Mouse (Mus musculus) kidney, postnatal 0 days (tissue): ENCODE measurements around the gene A430005L14Rik. TPM values are rescaled to one million over a fixed set of nuclear protein-coding genes. Genes with fewer than 3 reads are reported as not detected.
A peak's percentile ranks its signal among the peaks of the same experiment; 100 is the strongest.

Source experiments
- ATAC-seq: fragments of 200-750 bp; cut with Nextera tagmentation; replicated peaks from 2 replicates; pipeline ENCODE4 v1.8.0; 2017; ENCODE audit warnings: low read depth, moderate number of reproducible peaks, moderate TSS enrichment, moderate library complexity; ENCODE audit not compliant: low FRiP score
- DNase-seq: peaks from one replicate; pipeline ENCODE4 v3.0.0-alpha.2; 2016; ENCODE audit warnings: low spot score
- H3K27ac ChIP-seq: fragments of 300-500 bp; sonication (generic); 2 replicates; pipeline ENCODE4 v1.5.1; 2014; ENCODE audit warnings: mild to moderate bottlenecking
- H3K27me3 ChIP-seq: fragments of 300-500 bp; sonication (generic); 2 replicates; pipeline ENCODE4 v1.6.1; 2014; ENCODE audit warnings: low read length, mixed read lengths; ENCODE audit not compliant: insufficient read depth
- H3K36me3 ChIP-seq: fragments of 300-500 bp; sonication (generic); 2 replicates; pipeline ENCODE4 v1.6.1; 2014; ENCODE audit warnings: low read length, mixed read lengths; ENCODE audit not compliant: insufficient read depth
- H3K4me1 ChIP-seq: fragments of 300-500 bp; sonication (generic); replicated peaks from 2 replicates; pipeline ENCODE4 v1.6.1; 2014; ENCODE audit warnings: antibody characterized with exemption, low read length, mixed read lengths; ENCODE audit not compliant: insufficient read depth
- H3K4me2 ChIP-seq: fragments of 300-500 bp; sonication (generic); 2 replicates; pipeline ENCODE4 v1.6.1; 2014; ENCODE audit warnings: mild to moderate bottlenecking, low read length, moderate library complexity, mixed read lengths
- H3K4me3 ChIP-seq: fragments of 300-500 bp; sonication (generic); replicated peaks from 2 replicates; pipeline ENCODE4 v1.5.1; 2014; ENCODE audit warnings: low read depth, low read length
- H3K9ac ChIP-seq: fragments of 300-500 bp; sonication (generic); 2 replicates; pipeline ENCODE4 v1.6.1; 2014; ENCODE audit warnings: low read depth, low read length
- H3K9me3 ChIP-seq: fragments of 300-500 bp; sonication (generic); replicated peaks from 2 replicates; pipeline ENCODE4 v1.6.1; 2016; ENCODE audit warnings: low read length, inconsistent platforms, mixed read lengths
- CTCF ChIP-seq: IDR thresholded peaks from 2 replicates; pipeline ENCODE4 v1.5.1; 2016; ENCODE audit warnings: antibody characterized with exemption, low read depth, mild to moderate bottlenecking, moderate library complexity
- WGBS: fragments of 180-500 bp; shearing (Covaris S2); extraction: QIAGEN DNeasy Blood & Tissue Kit; methylation state at CpG from one replicate; pipeline ENCODE4 v1.1.7; 2014; 5-methylcytosine and 5-hydroxymethylcytosine counted together
- polyA plus RNA-seq: library from polyadenylated mRNA; unstranded; fragments of >200 nt; fragmentation: Nextera tagmentation; extraction: Ambion mirVana; gene quantifications from 2 replicates; pipeline ENCODE4 v1.2.1, GENCODE M21; 2015

The A430005L14Rik gene
- polyA plus RNA-seq, 1 experiment from 2014 or later: 94.8 TPM

- 95% methylated on average over 2 of the region's 2 CpGs for WGBS
- H3K36me3 ChIP-seq: peaks cover 18% of the 10 kb centered on the region
- H3K9me3 ChIP-seq: no peaks in the 10 kb centered on the region
- H3K4me2 ChIP-seq: no peak overlapping the region
- no peak for ATAC-seq
- no peak for DNase-seq
- H3K27ac ChIP-seq: no peak overlapping the region
- no peak overlapping the region for H3K9ac ChIP-seq
- no peak overlapping the region for H3K4me3 ChIP-seq
- TF ChIP-seq CTCF: no peak
- H3K4me1 ChIP-seq: no peaks in the 10 kb centered on the region
- H3K27me3 ChIP-seq: no peaks in the 10 kb centered on the region
These were observed 10.5 kb downstream of the A430005L14Rik start for GRCm38 (mm10) chr4:153967556-153967955.

GRCm38 (mm10) chr4:153968063-153968462, 11.0 kb downstream of the A430005L14Rik start:
- Histone ChIP-seq H3K9me3 (no peaks in the 10 kb centered on the region), H3K4me3 (no peak overlapping the region), H3K4me1 (no peaks in the 10 kb centered on the region), H3K4me2 (no peak overlapping the region), H3K9ac (no peak overlapping the region), H3K27me3 (no peaks in the 10 kb centered on the region), H3K27ac (no peak overlapping the region), H3K36me3 (peaks cover 14% of the 10 kb centered on the region)
- DNase-seq (peak; percentile 14), ATAC-seq (no peak)
- TF ChIP-seq CTCF: peak; percentile 35; the same call in 1 of the 2 replicates
- WGBS: 49% methylated on average over 2 of the region's 2 CpGs

- TF ChIP-seq CTCF: no peak
- Histone ChIP-seq H3K27me3 (no peaks in the 10 kb centered on the region), H3K27ac (peak within 1 kb of the TSS; percentile 68), H3K9ac (peak within 1 kb of the TSS; percentile 88), H3K36me3 (peaks cover 13% of the 10 kb centered on the region), H3K4me2 (peak within 1 kb of the TSS; percentile 92), H3K4me1 (peaks cover 4% of the 10 kb centered on the region), H3K4me3 (peak within 1 kb of the TSS; percentile 94), H3K9me3 (no peaks in the 10 kb centered on the region)
- DNase-seq: peak; percentile 95
- 1% methylated on average over 68 of the region's 68 CpGs for WGBS
- peak; percentile 97 for ATAC-seq
These were observed 17.6 kb downstream of the A430005L14Rik start, which contains the start of the genes Dffb and Cep104 for GRCm38 (mm10) chr4:153974431-153975291. Gene Dffb, minus strand, starts transcription at chr4:153975126. Gene Cep104, plus strand, starts transcription at chr4:153975194.

- Histone ChIP-seq H3K4me3 (peak overlapping the region; percentile 94), H3K36me3 (peaks cover 18% of the 10 kb centered on the region), H3K4me2 (peak overlapping the region; percentile 92), H3K27ac (peak overlapping the region; percentile 68; the same call in 1 of the 2 replicates), H3K27me3 (no peaks in the 10 kb centered on the region), H3K9me3 (no peaks in the 10 kb centered on the region), H3K9ac (peak overlapping the region; percentile 88), H3K4me1 (peaks cover 4% of the 10 kb centered on the region)
- DNase-seq (peak; percentile 18), ATAC-seq (peak; percentile 45; the same call in 1 of the 2 replicates)
- no peak for TF ChIP-seq CTCF
- under 1% methylated on average over 30 of the region's 33 CpGs for WGBS
These were observed 18.2 kb downstream of the A430005L14Rik start for GRCm38 (mm10) chr4:153975292-153975662.

- no peak overlapping the region for H3K27ac ChIP-seq
- DNase-seq (peak; percentile 4), ATAC-seq (no peak)
- H3K4me2 ChIP-seq: peak overlapping the region; percentile 92
- H3K9ac ChIP-seq: peak overlapping the region; percentile 88
- H3K36me3 ChIP-seq: peaks cover 14% of the 10 kb centered on the region
- 39% methylated on average over 6 of the region's 6 CpGs for WGBS
- no peaks in the 10 kb centered on the region for H3K9me3 ChIP-seq
- H3K27me3 ChIP-seq: no peaks in the 10 kb centered on the region
- peaks cover 4% of the 10 kb centered on the region for H3K4me1 ChIP-seq
- H3K4me3 ChIP-seq: peak overlapping the region; percentile 94
- 0 out of 2 replicates have a peak, but pooled peaks have one; percentile 8 for TF ChIP-seq CTCF
These were observed 18.7 kb downstream of the A430005L14Rik start for GRCm38 (mm10) chr4:153975768-153976167.

GRCm38 (mm10) chr4:153979243-153979642, 22.2 kb downstream of the A430005L14Rik start:
- WGBS: 82% methylated on average over 10 of the region's 10 CpGs

More at GRCm38 (mm10) chr4:153979243-153979642, 22.2 kb downstream of the A430005L14Rik start:
- Histone ChIP-seq H3K27me3 (no peaks in the 10 kb centered on the region), H3K36me3 (peaks cover 34% of the 10 kb centered on the region), H3K4me1 (peaks cover 4% of the 10 kb centered on the region), H3K4me3 (no peak overlapping the region), H3K9ac (no peak overlapping the region), H3K4me2 (no peak overlapping the region), H3K9me3 (no peaks in the 10 kb centered on the region), H3K27ac (no peak overlapping the region)
- DNase-seq (no peak), ATAC-seq (no peak)
- TF ChIP-seq CTCF: no peak
